Mouse (Mus musculus) kidney, embryonic 14.5 days (tissue): Measurements from ENCODE around the gene Lrig1. TPM values are rescaled to one million over a fixed set of nuclear protein-coding genes. Genes with fewer than 3 reads are reported as not detected.

Experiments used
- ATAC-seq: fragments of 200-750 bp; cut with Nextera tagmentation; 2 replicates; pipeline ENCODE4 v1.8.0; 2017; ENCODE audit warnings: moderate number of reproducible peaks, mild to moderate bottlenecking, moderate TSS enrichment, moderate library complexity; ENCODE audit not compliant: low FRiP score, low TSS enrichment
- H3K27ac ChIP-seq: fragments of 300-500 bp; sonication (generic); 2 replicates; pipeline ENCODE4 v1.5.1; 2014; ENCODE audit warnings: low read depth, mild to moderate bottlenecking, low read length, moderate library complexity, mixed read lengths
- H3K27me3 ChIP-seq: fragments of 300-500 bp; sonication (generic); 2 replicates; pipeline ENCODE4 v1.6.1; 2014; ENCODE audit warnings: mild to moderate bottlenecking, low read length; ENCODE audit not compliant: control insufficient read depth, insufficient read depth
- H3K36me3 ChIP-seq: fragments of 300-500 bp; sonication (generic); 2 replicates; pipeline ENCODE4 v1.6.1; 2014; ENCODE audit warnings: low read length, mixed read lengths; ENCODE audit not compliant: control insufficient read depth, insufficient read depth
- H3K4me1 ChIP-seq: fragments of 300-500 bp; sonication (generic); 2 replicates; pipeline ENCODE4 v1.6.1; 2014; ENCODE audit warnings: low read length, mixed read lengths; ENCODE audit not compliant: control insufficient read depth, insufficient read depth
- H3K4me2 ChIP-seq: fragments of 300-500 bp; sonication (generic); replicated peaks from 2 replicates; pipeline ENCODE4 v1.6.1; 2014; ENCODE audit warnings: low read depth, mild to moderate bottlenecking, low read length
- H3K4me3 ChIP-seq: fragments of 300-500 bp; sonication (generic); 2 replicates; pipeline ENCODE4 v1.5.1; 2014; ENCODE audit warnings: mild to moderate bottlenecking, low read length
- H3K9ac ChIP-seq: fragments of 300-500 bp; sonication (generic); 2 replicates; pipeline ENCODE4 v1.6.1; 2014; ENCODE audit warnings: low read depth, mild to moderate bottlenecking, low read length, moderate library complexity
- H3K9me3 ChIP-seq: fragments of 300-500 bp; sonication (generic); 2 replicates; pipeline ENCODE4 v1.6.1; 2016; ENCODE audit warnings: low read length; ENCODE audit not compliant: control insufficient read depth
- WGBS: fragments of 180-500 bp; shearing (Covaris S2); extraction: QIAGEN DNeasy Blood & Tissue Kit; methylation state at CpG from one replicate; pipeline ENCODE4 v1.1.7; 2014; 5-methylcytosine and 5-hydroxymethylcytosine counted together
- polyA plus RNA-seq: library from polyadenylated mRNA; unstranded; fragments of >200 nt; fragmentation: Nextera tagmentation; extraction: Ambion mirVana; gene quantifications from 2 replicates; pipeline ENCODE4 v1.2.1, GENCODE M21; 2014

Lrig1 gene
- polyA plus RNA-seq, 1 experiment from 2014 or later: 10.4 TPM

DNA sequence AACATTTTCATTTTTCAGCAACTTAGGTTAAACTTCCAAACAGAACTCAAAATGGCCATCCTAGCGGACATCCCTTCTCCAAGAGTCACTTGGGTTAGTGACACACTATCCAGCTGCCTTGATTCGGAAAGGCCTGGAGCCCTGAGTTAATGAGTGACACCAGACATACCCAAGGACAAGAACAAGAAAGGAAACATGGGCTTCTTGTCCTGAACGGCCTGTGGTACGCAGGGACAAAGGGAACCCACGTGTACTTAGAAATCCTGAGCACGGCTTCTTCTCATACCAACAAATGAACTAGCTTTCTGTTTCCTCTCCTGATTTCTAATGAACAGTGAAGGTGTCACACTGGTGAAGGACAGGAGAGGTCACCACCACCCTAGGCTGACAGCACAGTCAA, 85.6 kb downstream of the Lrig1 start:
- Histone ChIP-seq H3K4me3 (no peak overlapping the region), H3K27me3 (no peaks in the 10 kb centered on the region), H3K9me3 (no peaks in the 10 kb centered on the region), H3K4me1 (peaks cover 11% of the 10 kb centered on the region; the same call in 1 of the 2 replicates), H3K9ac (no peak overlapping the region), H3K27ac (no peak overlapping the region), H3K4me2 (no peak overlapping the region), H3K36me3 (peaks cover 43% of the 10 kb centered on the region)
- no peak for ATAC-seq
- WGBS: 86% methylated on average over 6 of the region's 6 CpGs

DNA sequence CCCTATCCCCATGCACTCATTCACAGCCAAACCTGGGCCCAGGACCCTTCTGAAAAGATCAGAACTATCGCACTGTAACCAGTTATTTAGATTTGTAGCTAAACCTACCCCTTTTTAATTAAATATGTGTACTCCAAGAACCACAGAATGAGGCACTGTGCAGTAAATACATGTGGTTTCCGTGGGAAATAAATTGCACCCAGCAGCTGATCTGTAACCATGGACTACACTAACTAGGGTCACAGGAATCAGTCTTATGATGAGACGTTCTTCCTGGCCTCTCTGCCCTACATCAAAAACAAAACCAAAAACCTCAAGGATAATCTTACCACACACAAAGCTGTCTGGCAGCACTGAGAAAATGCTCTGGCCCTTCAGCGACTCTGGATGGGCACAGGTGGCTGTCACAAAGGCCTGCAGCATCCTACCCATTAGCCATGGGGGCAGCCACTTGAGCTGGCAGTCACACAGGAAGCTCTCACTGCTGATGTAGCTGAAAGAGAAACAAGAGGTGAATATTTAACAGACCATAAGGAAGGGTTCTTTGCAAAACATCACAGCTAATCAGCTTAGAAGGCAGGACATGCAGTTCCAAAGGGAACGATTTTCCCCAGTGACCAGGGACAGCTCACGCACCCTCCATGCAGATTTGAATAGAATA, 86.6 kb downstream of the Lrig1 start:
- peaks cover 50% of the 10 kb centered on the region for H3K36me3 ChIP-seq
- peaks cover 11% of the 10 kb centered on the region; the same call in 1 of the 2 replicates for H3K4me1 ChIP-seq
- no peak overlapping the region for H3K4me3 ChIP-seq
- ATAC-seq: no peak
- 49% methylated on average over 6 of the region's 6 CpGs for WGBS
- H3K4me2 ChIP-seq: no peak overlapping the region
- no peak overlapping the region for H3K9ac ChIP-seq
- no peaks in the 10 kb centered on the region for H3K9me3 ChIP-seq
- peak overlapping the region; percentile 51 for H3K27ac ChIP-seq
- H3K27me3 ChIP-seq: no peaks in the 10 kb centered on the region

DNA sequence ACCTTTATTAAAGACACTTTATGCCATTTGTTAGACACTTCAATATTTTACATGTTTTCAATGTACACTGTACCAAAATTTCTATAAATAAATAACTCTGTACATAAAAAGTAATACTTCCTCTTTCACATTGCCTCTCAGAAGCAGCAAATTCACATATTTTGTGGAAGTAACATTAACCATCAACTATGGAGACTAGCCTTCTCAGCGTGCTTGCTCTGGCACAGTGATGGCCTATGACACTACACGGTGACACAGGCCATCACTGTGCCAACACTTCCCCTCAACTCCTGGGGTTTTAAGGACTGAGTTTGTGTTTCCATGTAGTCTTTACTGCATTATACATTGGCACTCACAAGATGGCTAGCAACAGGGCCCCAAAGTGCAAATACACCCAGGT, 95.4 kb downstream of the Lrig1 start:
- no peak overlapping the region for H3K27ac ChIP-seq
- H3K4me3 ChIP-seq: no peak overlapping the region
- no peak for ATAC-seq
- 91% methylated on average over 2 of the region's 2 CpGs for WGBS
- no peak overlapping the region for H3K9ac ChIP-seq
- peaks cover 48% of the 10 kb centered on the region for H3K36me3 ChIP-seq
- no peaks in the 10 kb centered on the region for H3K9me3 ChIP-seq
- H3K4me2 ChIP-seq: no peak overlapping the region
- peaks cover 15% of the 10 kb centered on the region for H3K4me1 ChIP-seq
- no peaks in the 10 kb centered on the region for H3K27me3 ChIP-seq

DNA sequence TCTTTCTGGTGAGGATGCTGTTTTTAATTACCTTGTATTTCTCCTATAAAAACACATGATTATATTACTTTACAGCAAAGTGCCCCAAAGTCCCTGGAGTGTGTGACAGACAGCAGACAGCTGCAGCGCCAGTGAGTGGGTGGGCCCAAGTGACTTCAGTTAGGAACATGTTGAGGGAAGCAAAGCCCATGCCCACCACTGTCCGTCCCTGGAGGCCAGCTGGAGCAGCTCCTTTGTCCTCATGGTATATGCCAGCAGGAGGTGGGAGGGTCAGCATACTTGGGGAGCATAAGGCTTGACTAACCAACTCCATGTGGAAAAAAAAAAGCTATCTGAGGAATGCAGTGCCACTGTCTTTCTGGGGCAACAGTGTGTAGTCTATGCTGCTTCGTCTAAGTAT, 95.9 kb downstream of the Lrig1 start:
- no peak overlapping the region for H3K4me2 ChIP-seq
- peak; percentile 50 for ATAC-seq
- H3K4me1 ChIP-seq: peaks cover 15% of the 10 kb centered on the region
- H3K9me3 ChIP-seq: no peaks in the 10 kb centered on the region
- H3K27me3 ChIP-seq: no peaks in the 10 kb centered on the region
- peaks cover 43% of the 10 kb centered on the region for H3K36me3 ChIP-seq
- peak overlapping the region; percentile 48; the same call in 1 of the 2 replicates for H3K27ac ChIP-seq
- WGBS: 55% methylated on average over 3 of the region's 3 CpGs
- no peak overlapping the region for H3K9ac ChIP-seq
- no peak overlapping the region for H3K4me3 ChIP-seq

DNA sequence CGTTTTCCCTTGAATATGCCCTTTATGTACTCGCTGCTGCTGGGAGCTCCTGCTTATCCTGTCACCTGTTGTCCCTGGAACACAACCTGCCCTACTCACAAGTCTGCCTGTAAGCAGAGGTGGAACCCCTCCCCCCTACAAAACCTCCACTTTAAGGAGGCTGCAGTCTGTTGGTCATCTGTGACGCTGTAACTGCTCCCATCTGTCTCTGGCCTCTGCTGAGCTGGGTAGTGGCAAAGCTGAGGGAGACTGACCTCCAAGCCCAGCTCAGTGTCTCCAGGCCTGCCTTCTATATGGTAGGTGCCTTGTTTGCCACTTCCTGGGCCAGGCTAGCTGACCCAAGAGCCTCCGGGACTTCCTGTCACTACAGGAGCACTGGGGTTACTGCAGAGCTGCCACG, 98.1 kb downstream of the Lrig1 start:
- Histone ChIP-seq H3K4me3 (no peak overlapping the region), H3K27ac (no peak overlapping the region; the same call in 1 of the 2 replicates), H3K9me3 (no peaks in the 10 kb centered on the region), H3K4me2 (no peak overlapping the region), H3K27me3 (no peaks in the 10 kb centered on the region), H3K36me3 (peaks cover 27% of the 10 kb centered on the region), H3K4me1 (peaks cover 15% of the 10 kb centered on the region), H3K9ac (no peak overlapping the region)
- ATAC-seq: peak; percentile 68
- WGBS: 32% methylated on average over 5 of the region's 5 CpGs

DNA sequence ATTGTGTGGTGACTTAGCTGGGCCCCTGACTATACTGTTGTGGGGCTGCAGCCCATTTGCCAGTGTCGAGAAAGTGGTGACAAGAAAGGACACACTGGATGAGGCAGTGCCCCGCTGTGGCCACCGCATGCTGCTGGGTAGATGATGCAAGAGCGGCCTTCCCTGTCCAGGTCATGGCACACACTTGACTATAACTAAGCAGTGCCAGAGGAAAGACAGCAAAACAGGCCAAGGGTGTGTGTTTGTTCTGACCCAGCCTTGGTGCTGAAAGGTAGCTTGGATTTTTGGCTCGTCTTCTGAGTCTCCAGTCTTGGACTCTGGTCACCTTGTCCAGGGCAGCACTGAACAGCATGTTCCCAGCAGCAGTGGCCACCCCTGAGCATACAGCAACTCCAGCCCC, 98.9 kb downstream of the Lrig1 start:
- ATAC-seq: no peak
- Histone ChIP-seq H3K4me2 (no peak overlapping the region), H3K4me1 (peaks cover 15% of the 10 kb centered on the region), H3K27me3 (no peaks in the 10 kb centered on the region), H3K27ac (no peak overlapping the region), H3K36me3 (peaks cover 20% of the 10 kb centered on the region), H3K9me3 (no peaks in the 10 kb centered on the region), H3K4me3 (no peak overlapping the region), H3K9ac (no peak overlapping the region)
- 73% methylated on average over 5 of the region's 5 CpGs for WGBS

DNA sequence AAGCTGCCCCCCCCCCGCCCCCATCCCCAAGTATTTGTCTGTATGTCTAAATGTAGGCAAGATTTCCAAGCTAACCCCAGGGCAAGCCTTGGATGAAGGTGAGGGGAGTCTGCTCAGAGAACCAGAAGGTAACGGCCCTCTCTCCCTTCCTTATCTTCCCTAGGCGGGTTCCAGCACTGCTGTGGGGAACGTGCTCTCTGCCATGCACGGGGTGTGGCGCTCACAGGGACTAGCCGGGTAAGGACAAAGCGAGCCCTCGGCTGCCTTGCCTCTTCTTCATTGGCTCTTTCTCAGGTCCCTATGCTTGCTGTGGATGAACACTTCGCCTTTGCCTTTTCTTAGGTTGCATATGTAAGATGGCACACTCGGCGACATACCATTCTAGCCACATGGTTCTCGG, 100.9 kb downstream of the Lrig1 start:
- H3K27me3 ChIP-seq: no peaks in the 10 kb centered on the region
- WGBS: 93% methylated on average over 13 of the region's 13 CpGs
- H3K4me3 ChIP-seq: no peak overlapping the region
- H3K4me2 ChIP-seq: no peak overlapping the region
- no peak overlapping the region for H3K9ac ChIP-seq
- H3K9me3 ChIP-seq: no peaks in the 10 kb centered on the region
- no peak overlapping the region for H3K27ac ChIP-seq
- peaks cover 29% of the 10 kb centered on the region for H3K4me1 ChIP-seq
- H3K36me3 ChIP-seq: peaks cover 10% of the 10 kb centered on the region; the same call in 1 of the 2 replicates
- ATAC-seq: no peak

DNA sequence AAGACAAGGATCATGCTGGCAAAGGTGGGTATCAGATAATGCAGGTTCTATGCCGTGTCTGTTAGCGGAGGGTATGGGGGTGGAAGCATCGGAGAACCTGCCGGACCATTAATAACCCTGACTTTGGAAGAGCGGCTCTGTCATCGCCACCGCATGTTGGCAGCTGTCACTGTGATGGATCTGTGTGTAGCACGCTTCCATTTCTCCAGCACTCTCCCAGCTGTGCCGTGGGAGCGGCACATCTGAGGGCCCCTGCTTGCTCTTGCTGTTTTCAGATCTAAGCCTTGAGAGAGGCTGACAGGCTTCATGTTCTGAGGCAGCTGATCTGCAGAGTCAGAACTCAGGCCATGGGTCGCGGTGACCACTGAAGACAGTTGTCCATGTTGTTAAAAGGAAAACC, 101.5 kb downstream of the Lrig1 start:
- no peak for ATAC-seq
- no peaks in the 10 kb centered on the region for H3K9me3 ChIP-seq
- no peak overlapping the region for H3K4me2 ChIP-seq
- no peaks in the 10 kb centered on the region for H3K27me3 ChIP-seq
- H3K9ac ChIP-seq: no peak overlapping the region
- WGBS: 79% methylated on average over 12 of the region's 12 CpGs
- H3K27ac ChIP-seq: no peak overlapping the region
- H3K4me3 ChIP-seq: no peak overlapping the region
- peaks cover 4% of the 10 kb centered on the region; the same call in 1 of the 2 replicates for H3K36me3 ChIP-seq
- H3K4me1 ChIP-seq: peaks cover 35% of the 10 kb centered on the region

DNA sequence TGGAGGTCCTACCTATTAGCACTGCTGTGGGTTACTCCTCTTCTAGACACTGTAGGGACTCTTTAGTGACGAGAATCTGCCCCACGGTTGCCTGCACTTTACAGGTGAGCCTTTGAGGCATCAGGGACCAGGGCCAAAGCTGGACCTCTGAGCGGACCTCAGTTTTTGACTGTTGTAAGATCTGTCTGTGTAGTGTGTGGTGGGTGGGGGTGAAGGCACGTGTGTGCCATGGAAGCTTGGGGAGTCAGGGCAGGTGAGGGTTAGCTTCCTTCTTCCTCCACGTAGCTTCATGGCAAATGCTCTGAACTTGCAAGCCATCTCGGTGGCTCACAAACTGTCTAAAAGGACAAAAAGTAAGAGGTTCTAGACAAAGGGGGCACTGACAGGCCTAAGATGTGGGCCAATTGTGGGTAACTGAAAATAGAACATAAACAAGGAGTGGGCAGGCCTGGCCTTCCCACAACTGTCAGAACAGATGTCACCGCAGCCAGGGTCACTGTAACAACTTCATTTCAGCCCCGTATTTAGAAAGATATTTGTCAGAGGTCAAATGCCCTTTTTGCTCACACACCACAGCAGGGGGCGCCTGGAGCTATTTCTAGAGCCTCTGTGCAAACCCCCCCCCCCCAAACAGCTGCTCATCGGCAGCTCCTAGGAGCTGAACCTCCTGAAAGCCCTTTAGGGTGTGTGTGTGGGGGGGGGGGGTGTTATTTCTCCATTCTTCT, 103.0 kb downstream of the Lrig1 start:
- H3K4me3 ChIP-seq: no peak overlapping the region
- H3K9ac ChIP-seq: no peak overlapping the region
- no peaks in the 10 kb centered on the region for H3K27me3 ChIP-seq
- ATAC-seq: no peak
- H3K36me3 ChIP-seq: no peaks in the 10 kb centered on the region
- H3K4me2 ChIP-seq: no peak overlapping the region
- 73% methylated on average over 10 of the region's 10 CpGs for WGBS
- H3K27ac ChIP-seq: no peak overlapping the region
- H3K9me3 ChIP-seq: no peaks in the 10 kb centered on the region
- peaks cover 45% of the 10 kb centered on the region for H3K4me1 ChIP-seq
